Mouse (Mus musculus) MEL (cell line): ENCODE data around the gene Tesk1. TPM values are rescaled to one million over a fixed set of nuclear protein-coding genes. Genes with fewer than 3 reads are reported as not detected.

Source experiments
- DNase-seq: peaks from one replicate; pipeline ENCODE4 v3.0.0; 2011; ENCODE audit warnings: low read depth, low spot score
- H3K27ac ChIP-seq: 2 replicates; pipeline ENCODE4 v1.5.1; 2012; ENCODE audit warnings: low read depth, mild to moderate bottlenecking, control low read depth, low read length, moderate library complexity; ENCODE audit not compliant: control insufficient read depth
- H3K27me3 ChIP-seq, 2 experiments: fragments of 150-350 bp in 1 of 2; sonication (generic) in 1 of 2; 2 replicates each; pipeline ENCODE4 v1.6.1; 2012; ENCODE audit warnings: low read length in 2 of 2, mild to moderate bottlenecking in 2 of 2, improper control_type of control experiment in 1 of 2, moderate library complexity in 1 of 2; ENCODE audit not compliant: insufficient read depth in 2 of 2, control insufficient read depth in 1 of 2
- H3K36me3 ChIP-seq, 2 experiments: 2 replicates each; pipeline ENCODE4 v1.6.1; 2012 to 2014; ENCODE audit warnings: low read length in 2 of 2, improper control_type of control experiment in 1 of 2, inconsistent platforms in 1 of 2, mild to moderate bottlenecking in 1 of 2; ENCODE audit not compliant: insufficient read depth in 2 of 2, control insufficient read depth in 1 of 2
- H3K4me1 ChIP-seq, 2 experiments: fragments of 150-350 bp in 1 of 2; sonication (generic) in 1 of 2; 2 replicates each; pipeline ENCODE4 v1.6.1; 2012; ENCODE audit warnings: low read length in 2 of 2, improper control_type of control experiment in 1 of 2, mild to moderate bottlenecking in 1 of 2; ENCODE audit not compliant: insufficient read depth in 2 of 2, control insufficient read depth in 1 of 2
- H3K4me3 ChIP-seq, 2 experiments: fragments of 150-350 bp in 1 of 2; sonication (generic) in 1 of 2; 2 replicates each; pipeline ENCODE4 v1.5.1; 2012; ENCODE audit warnings: low read depth in 2 of 2, low read length in 2 of 2, mild to moderate bottlenecking in 2 of 2, moderate library complexity in 2 of 2, control low read depth in 1 of 2, improper control_type of control experiment in 1 of 2; ENCODE audit not compliant: control insufficient read depth in 1 of 2, insufficient read depth in 1 of 2
- H3K79me2 ChIP-seq: 2 replicates; pipeline ENCODE4 v1.6.1; 2012; ENCODE audit warnings: mild to moderate bottlenecking, low read length, moderate library complexity; ENCODE audit not compliant: control insufficient read depth, poor library complexity, insufficient read depth
- H3K9ac ChIP-seq: 2 replicates; pipeline ENCODE4 v1.6.1; 2012; ENCODE audit warnings: low read depth, mild to moderate bottlenecking, control low read depth, low read length, moderate library complexity; ENCODE audit not compliant: control insufficient read depth, poor library complexity, severe bottlenecking
- H3K9me3 ChIP-seq: fragments of 150-350 bp; sonication (generic); replicated peaks from 2 replicates; pipeline ENCODE4 v1.6.1; 2012; ENCODE audit warnings: mild to moderate bottlenecking, low read length, improper control_type of control experiment, moderate library complexity; ENCODE audit not compliant: insufficient read depth
- BHLHE40 ChIP-seq: IDR thresholded peaks from 2 replicates; pipeline ENCODE4 v1.6.1; 2012; ENCODE audit warnings: low read depth, mild to moderate bottlenecking, inconsistent platforms, low read length, improper control_type of control experiment, borderline replicate concordance
- CHD2 ChIP-seq: IDR thresholded peaks from 2 replicates; pipeline ENCODE4 v1.6.1; 2011; ENCODE audit warnings: low read length, improper control_type of control experiment
- GABPA ChIP-seq: IDR thresholded peaks from 2 replicates; pipeline ENCODE4 v1.6.1; 2012; ENCODE audit warnings: low read depth, mild to moderate bottlenecking, inconsistent platforms, low read length, improper control_type of control experiment, moderate library complexity
- GATA1 ChIP-seq: IDR thresholded peaks from 2 replicates; pipeline ENCODE4 v1.6.1; 2011; ENCODE audit warnings: low read depth, low read length, improper control_type of control experiment
- JUND ChIP-seq: IDR thresholded peaks from 2 replicates; pipeline ENCODE4 v1.6.1; 2011; ENCODE audit warnings: low read depth, mild to moderate bottlenecking, improper control_type of control experiment, low read length
- KAT2A ChIP-seq: conservative IDR thresholded peaks from 2 replicates; pipeline ENCODE4 v1.6.1; 2012; ENCODE audit warnings: low read depth, low read length, improper control_type of control experiment, inconsistent platforms
- MAZ ChIP-seq: IDR thresholded peaks from 2 replicates; pipeline ENCODE4 v1.6.1; 2012; ENCODE audit warnings: low read depth, mild to moderate bottlenecking, inconsistent platforms, low read length, improper control_type of control experiment
- MEF2A ChIP-seq: IDR thresholded peaks from 2 replicates; pipeline ENCODE4 v1.6.1; 2014; ENCODE audit warnings: low read depth, mild to moderate bottlenecking, inconsistent platforms, low read length, improper control_type of control experiment; ENCODE audit not compliant: poor library complexity, insufficient replicate concordance, severe bottlenecking; ENCODE audit errors: extremely low read depth
- NRF1 ChIP-seq: IDR thresholded peaks from 2 replicates; pipeline ENCODE4 v1.6.1; 2014; ENCODE audit warnings: low read depth, mild to moderate bottlenecking, inconsistent platforms, low read length, improper control_type of control experiment, moderate library complexity; ENCODE audit not compliant: poor library complexity, insufficient read depth, severe bottlenecking
- POLR2A ChIP-seq, 2 experiments: IDR thresholded peaks; 2 replicates each; pipeline ENCODE4 v1.6.1; 2011 to 2012; ENCODE audit warnings: low read length in 2 of 2, mild to moderate bottlenecking in 2 of 2, control low read depth in 1 of 2, improper control_type of control experiment in 1 of 2, low read depth in 1 of 2, moderate library complexity in 1 of 2; ENCODE audit not compliant: control insufficient read depth in 1 of 2, insufficient read depth in 1 of 2, poor library complexity in 1 of 2
- POLR2AphosphoS2 ChIP-seq: IDR thresholded peaks from 2 replicates; pipeline ENCODE4 v1.6.1; 2011; ENCODE audit warnings: low read length, improper control_type of control experiment
- RAD21 ChIP-seq: IDR thresholded peaks from 2 replicates; pipeline ENCODE4 v1.6.1; 2011; ENCODE audit warnings: mild to moderate bottlenecking, low read depth, low read length, improper control_type of control experiment
- TAL1 ChIP-seq: IDR thresholded peaks from 2 replicates; pipeline ENCODE4 v1.6.1; 2012; ENCODE audit warnings: mild to moderate bottlenecking, inconsistent platforms, low read length, moderate library complexity, mixed read lengths
- TCF12 ChIP-seq: IDR thresholded peaks from 2 replicates; pipeline ENCODE4 v1.6.1; 2014; ENCODE audit warnings: low read depth, mild to moderate bottlenecking, inconsistent platforms, low read length, improper control_type of control experiment, moderate library complexity
- UBTF ChIP-seq: IDR thresholded peaks from 2 replicates; pipeline ENCODE4 v1.6.1; 2012; ENCODE audit warnings: low read depth, mild to moderate bottlenecking, inconsistent platforms, low read length, improper control_type of control experiment, moderate library complexity, borderline replicate concordance; ENCODE audit not compliant: insufficient read depth
- ZKSCAN1 ChIP-seq: IDR thresholded peaks from 2 replicates; pipeline ENCODE4 v1.6.1; 2012; ENCODE audit warnings: low read depth, mild to moderate bottlenecking, inconsistent platforms, low read length, improper control_type of control experiment, moderate library complexity
- ZMIZ1 ChIP-seq: IDR thresholded peaks from 2 replicates; pipeline ENCODE4 v1.6.1; 2012; ENCODE audit warnings: low read depth, mild to moderate bottlenecking, inconsistent platforms, low read length, improper control_type of control experiment, moderate library complexity
- ZNF384 ChIP-seq: IDR thresholded peaks from 2 replicates; pipeline ENCODE4 v1.6.1; 2012; ENCODE audit warnings: low read depth, mild to moderate bottlenecking, inconsistent platforms, low read length, improper control_type of control experiment
- polyA plus RNA-seq, 2 experiments: library from polyadenylated mRNA; stranded (reverse) in 1 of 2; unstranded in 1 of 2; fragments of >175 nt in 1 of 2; fragments of >200 nt in 1 of 2; gene quantifications; 2 replicates each; pipeline versions ENCODE4 v1.2.1 to v1.2.4; 2012; ENCODE audit warnings: low replicate concordance in 2 of 2, low read depth in 1 of 2; ENCODE audit not compliant: insufficient read length in 2 of 2, insufficient read depth in 1 of 2, missing spikeins in 1 of 2
- total RNA-seq: library from RNA; depleted of rRNA; stranded (reverse); fragments of 300-350 nt; gene quantifications from 2 replicates; pipeline ENCODE4 v1.2.3, GENCODE M21; 2012; rRNA removed

Gene Tesk1
- total RNA-seq: 7.6 and 9.1 TPM in 2 replicates
- 10 to 100 TPM in 1 of 2 experiments, not detected in 1; 24.6 TPM for polyA plus RNA-seq

GRCm38 (mm10) chr4:43441639-43442038, at the start of gene Tesk1:
TSS of gene Tesk1 (plus strand) at chr4:43441939.
- Histone ChIP-seq H3K27ac (peak within 1 kb of the TSS; percentile 30), H3K9me3 (no peaks in the 10 kb centered on the region), H3K4me3 (peak within 1 kb of the TSS; percentile 78 to 90), H3K36me3 (no peaks in the 10 kb centered on the region), H3K79me2 (peaks cover 3% of the 10 kb centered on the region; the same call in 1 of the 2 replicates), H3K27me3 (no peaks in the 10 kb centered on the region), H3K9ac (peak within 1 kb of the TSS; percentile 59), H3K4me1 (peaks cover 0 to 1% of the 10 kb centered on the region in 2 experiments; a peak in 2 of 4 replicates)
- DNase-seq: no peak
- TF ChIP-seq ZNF384: no peak
- no peak for TF ChIP-seq BHLHE40
- no peak for TF ChIP-seq ZKSCAN1
- no peak for TF ChIP-seq JUND
- no peak for TF ChIP-seq GATA1

GRCm38 (mm10) chr4:43394345-43394891, 47.3 kb upstream of the Tesk1 start:
- Histone ChIP-seq H3K4me1 (peaks cover 2 to 7% of the 10 kb centered on the region in 2 experiments; a peak in 1 of 4 replicates), H3K27me3 (no peaks in the 10 kb centered on the region), H3K9me3 (no peaks in the 10 kb centered on the region), H3K36me3 (no peaks in the 10 kb centered on the region; a peak in 1 of 4 replicates), H3K4me3 (no peak overlapping the region), H3K9ac (no peak overlapping the region), H3K27ac (no peak overlapping the region), H3K79me2 (no peaks in the 10 kb centered on the region)
- TF ChIP-seq POLR2A (IDR thresholded peaks at IDR 0.05; ENCODE audit: control insufficient read depth in 1 of 2, insufficient read depth in 1 of 2, low read depth in 1 of 2, low read length in 2 of 2, poor library complexity in 1 of 2) (no peak), ZMIZ1 (no peak), POLR2AphosphoS2 (no peak), MEF2A (no peak), GATA1 (no peak), TCF12 (no peak), TAL1 (no peak), UBTF (no peak), BHLHE40 (no peak), NRF1 (no peak), MAZ (no peak), CHD2 (no peak), KAT2A (no peak), RAD21 (no peak), JUND (no peak), GABPA (no peak)
- DNase-seq: no peak
